Mouse (Mus musculus) liver, embryonic 14.5 days (tissue): ENCODE data around the gene Utrn. TPM values are rescaled to one million over a fixed set of nuclear protein-coding genes. Genes with fewer than 3 reads are reported as not detected.

Experiments used
- ATAC-seq: fragments of 200-750 bp; cut with Nextera tagmentation; 2 replicates; pipeline ENCODE4 v1.8.0; 2017; ENCODE audit warnings: moderate number of reproducible peaks, mild to moderate bottlenecking, moderate library complexity; ENCODE audit not compliant: insufficient read depth
- DNase-seq, 3 experiments: peaks; one replicate each; pipeline ENCODE4 v3.0.0-alpha.2; 2012 to 2013; ENCODE audit warnings: low read depth in 3 of 3, low spot score in 3 of 3
- H3K27ac ChIP-seq: fragments of 300-500 bp; sonication (generic); 2 replicates; pipeline ENCODE4 v1.5.1; 2014; ENCODE audit warnings: moderate library complexity, mild to moderate bottlenecking, control low read depth, inconsistent platforms
- H3K27me3 ChIP-seq: fragments of 300-500 bp; sonication (generic); 2 replicates; pipeline ENCODE4 v1.6.1; 2014; ENCODE audit warnings: mild to moderate bottlenecking, low read length, moderate library complexity; ENCODE audit not compliant: control insufficient read depth, insufficient read depth
- H3K36me3 ChIP-seq: fragments of 300-500 bp; sonication (generic); replicated peaks from 2 replicates; pipeline ENCODE4 v1.6.1; 2014; ENCODE audit warnings: low read depth; ENCODE audit not compliant: control insufficient read depth, insufficient read depth
- H3K4me1 ChIP-seq, 2 experiments: fragments of 200-500 bp in 1 of 2; fragments of 300-500 bp in 1 of 2; sonication (generic) in 1 of 2; replicated peaks; 2 replicates each; pipeline ENCODE4 v1.6.1; 2012 to 2014; ENCODE audit warnings: antibody characterized with exemption in 1 of 2, inconsistent platforms in 1 of 2, low read length in 1 of 2; ENCODE audit not compliant: control insufficient read depth in 2 of 2, insufficient read depth in 2 of 2
- H3K4me2 ChIP-seq: fragments of 300-500 bp; sonication (generic); 2 replicates; pipeline ENCODE4 v1.6.1; 2014; ENCODE audit warnings: low read depth, mild to moderate bottlenecking, control low read depth, moderate library complexity
- H3K4me3 ChIP-seq, 2 experiments: fragments of 200-500 bp in 1 of 2; fragments of 300-500 bp in 1 of 2; sonication (generic) in 1 of 2; 2 replicates each; pipeline ENCODE4 v1.5.1; 2012 to 2014; ENCODE audit warnings: low read depth in 2 of 2, low read length in 2 of 2, mild to moderate bottlenecking in 2 of 2, control low read depth in 1 of 2, inconsistent platforms in 1 of 2, moderate library complexity in 1 of 2; ENCODE audit not compliant: insufficient read depth in 1 of 2
- H3K9ac ChIP-seq: fragments of 300-500 bp; sonication (generic); replicated peaks from 2 replicates; pipeline ENCODE4 v1.6.1; 2014; ENCODE audit warnings: mild to moderate bottlenecking, control low read depth, moderate library complexity
- H3K9me3 ChIP-seq: fragments of 300-500 bp; sonication (generic); 2 replicates; pipeline ENCODE4 v1.6.1; 2016; ENCODE audit warnings: low read length, mixed read lengths; ENCODE audit not compliant: control insufficient read depth
- CTCF ChIP-seq: IDR thresholded peaks from 2 replicates; pipeline ENCODE4 v1.5.1; 2016; ENCODE audit warnings: antibody characterized with exemption, low read depth, control low read depth
- EP300 ChIP-seq: IDR thresholded peaks from 2 replicates; pipeline ENCODE4 v1.6.1; 2016; ENCODE audit warnings: antibody characterized with exemption, low read depth
- WGBS: fragments of 180-500 bp; shearing (Covaris S2); extraction: QIAGEN DNeasy Blood & Tissue Kit; methylation state at CpG from one replicate; pipeline ENCODE4 v1.1.7; 2014; ENCODE audit not compliant: insufficient replicate concordance; 5-methylcytosine and 5-hydroxymethylcytosine counted together
- polyA plus RNA-seq, 2 experiments: library from polyadenylated mRNA; depleted of rRNA in 1 of 2; stranded (reverse) in 1 of 2; unstranded in 1 of 2; fragments of >200 nt; fragmentation: Nextera tagmentation in 1 of 2; extraction: Ambion mirVana in 1 of 2; gene quantifications; 2 replicates each; pipeline versions ENCODE4 v1.2.1 to v1.2.3; 2012 to 2014

Utrn gene
- polyA plus RNA-seq, 2 experiments: 2.7 to 4.4 TPM

DNA sequence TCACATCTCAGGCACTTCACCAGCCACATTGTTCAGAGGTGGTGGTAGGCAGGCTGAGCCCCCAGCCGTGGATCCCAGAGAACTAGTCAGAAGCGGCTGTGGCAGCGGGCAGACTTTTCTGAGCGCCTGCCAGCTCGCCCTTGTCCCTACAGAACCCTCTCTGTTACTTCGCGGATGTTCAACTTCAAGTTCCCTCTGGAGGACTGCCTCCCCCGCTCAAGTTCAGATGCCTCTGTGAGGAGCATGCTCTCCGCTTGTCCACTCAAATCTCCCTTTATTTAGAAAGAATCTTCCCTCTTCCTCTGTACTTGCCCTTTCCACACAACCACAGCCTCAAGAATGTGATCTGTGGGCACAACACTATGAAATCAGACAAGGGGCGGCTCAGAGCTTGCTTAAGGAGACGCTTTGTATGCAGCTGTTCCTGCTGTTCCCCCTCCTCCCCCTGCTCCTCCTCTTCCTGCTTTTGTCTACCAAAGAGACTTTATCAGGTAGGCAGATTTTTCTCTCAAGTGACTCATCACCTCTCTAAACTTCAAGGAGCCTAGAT, 42.9 kb upstream of the Utrn start:
- H3K9ac ChIP-seq: no peak overlapping the region
- H3K27me3 ChIP-seq: no peaks in the 10 kb centered on the region
- no peak overlapping the region for H3K27ac ChIP-seq
- no peaks in the 10 kb centered on the region for H3K36me3 ChIP-seq
- WGBS: 26% methylated on average over 11 of the region's 11 CpGs
- H3K4me3 ChIP-seq: no peak overlapping the region
- TF ChIP-seq EP300 (no peak), CTCF (no peak)
- 0 out of 4 replicates have a peak, but pooled peaks cover 0 to 2% of the 10 kb centered on the region in 2 experiments for H3K4me1 ChIP-seq
- H3K4me2 ChIP-seq: no peak overlapping the region
- DNase-seq (no peak), ATAC-seq (no peak)
- H3K9me3 ChIP-seq: no peaks in the 10 kb centered on the region

DNA sequence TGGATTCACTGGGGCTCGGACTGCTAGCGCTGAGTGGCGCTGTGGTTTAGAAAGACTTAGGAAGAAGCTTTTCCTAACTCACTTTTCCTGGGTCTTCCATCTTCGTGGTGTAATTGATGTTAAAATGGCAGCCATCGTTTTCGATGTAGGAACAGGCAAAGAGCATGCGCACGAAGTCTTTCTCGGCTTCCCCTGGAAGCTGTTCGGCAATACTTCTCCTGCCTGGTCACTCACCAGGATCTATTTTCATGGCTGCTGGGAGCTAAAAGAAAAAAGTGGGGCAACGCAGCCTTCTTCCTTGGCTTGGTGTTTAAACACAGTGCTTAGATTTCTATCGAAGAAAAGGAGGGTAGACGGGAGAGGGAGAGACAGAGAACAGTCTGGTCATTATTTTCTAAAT, 42.3 kb upstream of the Utrn start:
- no peak overlapping the region for H3K4me2 ChIP-seq
- 70% methylated on average over 13 of the region's 13 CpGs for WGBS

DNA sequence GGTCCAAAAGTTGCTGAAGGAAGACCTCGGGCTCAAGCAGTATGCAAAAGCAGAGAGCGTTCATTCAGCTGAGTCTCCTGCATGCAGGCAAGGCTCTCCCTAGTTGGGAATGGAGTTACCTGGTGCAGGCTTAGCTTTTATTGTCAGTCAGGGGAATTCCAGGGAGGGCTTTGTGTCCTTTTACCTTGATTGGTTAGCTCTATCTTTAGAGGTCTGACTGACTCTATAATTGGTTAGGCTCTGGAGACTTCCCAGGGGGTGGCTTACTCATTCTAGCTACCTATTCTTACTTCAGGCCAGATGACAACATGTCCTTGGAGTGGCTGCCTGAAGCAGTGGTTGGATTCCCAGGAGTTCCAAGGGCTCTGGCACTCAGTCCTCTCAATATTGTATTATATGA, 40.7 kb upstream of the Utrn start:
- Histone ChIP-seq H3K4me1 (0 out of 4 replicates have a peak, but pooled peaks cover 0 to 2% of the 10 kb centered on the region in 2 experiments), H3K4me3 (no peak overlapping the region), H3K36me3 (no peaks in the 10 kb centered on the region), H3K9me3 (no peaks in the 10 kb centered on the region), H3K27ac (no peak overlapping the region), H3K9ac (no peak overlapping the region), H3K27me3 (no peaks in the 10 kb centered on the region), H3K4me2 (no peak overlapping the region)
- TF ChIP-seq EP300 (no peak), CTCF (no peak)
- ATAC-seq: no peak
- 73% methylated on average over 2 of the region's 2 CpGs for WGBS
- no peak for DNase-seq

More for the DNA sequence above, 42.3 kb upstream of the Utrn start:
- no peak overlapping the region for H3K9ac ChIP-seq
- no peak for TF ChIP-seq EP300
- TF ChIP-seq CTCF: no peak
- no peak overlapping the region for H3K27ac ChIP-seq
- H3K27me3 ChIP-seq: no peaks in the 10 kb centered on the region
- ATAC-seq (no peak), DNase-seq (no peak)
- no peak overlapping the region for H3K4me3 ChIP-seq
- H3K36me3 ChIP-seq: no peaks in the 10 kb centered on the region
- 0 out of 4 replicates have a peak, but pooled peaks cover 0 to 2% of the 10 kb centered on the region in 2 experiments for H3K4me1 ChIP-seq
- no peaks in the 10 kb centered on the region for H3K9me3 ChIP-seq

DNA sequence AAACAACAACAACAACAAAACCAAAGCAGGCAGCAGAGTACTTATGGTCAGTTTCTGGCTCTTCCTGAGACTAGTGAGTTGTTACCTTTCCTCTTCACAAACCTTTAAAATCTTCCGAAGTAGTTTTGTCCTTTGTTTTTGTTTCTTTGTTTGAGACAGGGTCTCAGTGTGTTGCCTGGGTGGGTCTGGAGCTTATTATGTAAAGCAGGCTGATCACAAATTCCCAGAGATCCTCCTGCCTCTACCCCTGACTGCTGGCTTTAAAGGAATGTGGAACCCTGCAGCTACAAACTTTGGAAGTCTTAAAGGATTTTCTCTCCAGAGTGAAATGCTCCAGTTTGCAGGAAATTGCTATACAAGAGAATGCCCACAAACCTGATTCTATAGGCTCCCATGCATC, 40.0 kb upstream of the Utrn start:
- no peaks in the 10 kb centered on the region for H3K36me3 ChIP-seq
- DNase-seq (no peak), ATAC-seq (no peak)
- H3K9me3 ChIP-seq: no peaks in the 10 kb centered on the region
- no peak overlapping the region for H3K9ac ChIP-seq
- H3K27me3 ChIP-seq: no peaks in the 10 kb centered on the region
- WGBS: 64% methylated on average over 1 of the region's 1 CpGs
- 0 out of 4 replicates have a peak, but pooled peaks cover 0 to 2% of the 10 kb centered on the region in 2 experiments for H3K4me1 ChIP-seq
- no peak overlapping the region for H3K4me2 ChIP-seq
- no peak overlapping the region for H3K27ac ChIP-seq
- H3K4me3 ChIP-seq: no peak overlapping the region
- no peak for TF ChIP-seq EP300
- TF ChIP-seq CTCF: no peak

DNA sequence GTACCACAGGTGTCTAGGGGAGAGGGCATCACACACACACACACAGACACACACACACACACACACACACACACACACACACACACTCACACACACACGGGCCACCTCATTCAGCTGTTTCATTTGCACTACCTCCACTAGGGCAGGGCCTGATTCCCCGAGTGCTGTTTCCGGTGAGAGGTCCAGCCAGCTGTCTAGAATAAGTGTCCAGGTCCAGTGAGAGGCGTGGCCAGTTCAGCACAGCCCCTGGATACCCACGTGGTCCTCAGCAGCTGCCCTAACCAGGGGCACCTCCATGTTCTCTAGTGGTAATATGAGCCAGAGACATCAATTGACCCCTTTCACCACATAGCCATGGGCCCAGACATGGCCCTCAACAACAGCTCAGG, 35.0 kb upstream of the Utrn start:
- WGBS: 74% methylated on average over 5 of the region's 5 CpGs
- no peak for TF ChIP-seq CTCF
- no peak for TF ChIP-seq EP300
- ATAC-seq: no peak
- Histone ChIP-seq H3K4me2 (no peak overlapping the region), H3K27ac (no peak overlapping the region), H3K9ac (no peak overlapping the region), H3K36me3 (no peaks in the 10 kb centered on the region), H3K9me3 (no peaks in the 10 kb centered on the region), H3K4me1 (no peaks in the 10 kb centered on the region), H3K27me3 (no peaks in the 10 kb centered on the region), H3K4me3 (no peak overlapping the region)
- DNase-seq: no peak
